Mouse (Mus musculus) CH12.LX (cell line): Measurements from ENCODE around the gene Prkcq.

Experiments used
- BHLHE40 ChIP-seq: IDR thresholded peaks from 2 replicates; pipeline ENCODE4 v1.6.1; 2011; ENCODE audit warnings: mild to moderate bottlenecking, low read depth, low read length, improper control_type of control experiment
- CHD1 ChIP-seq: IDR thresholded peaks from 2 replicates; pipeline ENCODE4 v1.6.1; 2012; ENCODE audit warnings: low read depth, low read length, improper control_type of control experiment, inconsistent platforms
- CTCF ChIP-seq, 2 experiments: IDR thresholded peaks in 1 of 2; conservative IDR thresholded peaks in 1 of 2; 2 replicates each; pipeline ENCODE4 v1.5.1; 2011 to 2012; ENCODE audit warnings: low read depth in 2 of 2, low read length in 2 of 2, improper control_type of control experiment in 1 of 2, inconsistent platforms in 1 of 2, mild to moderate bottlenecking in 1 of 2, moderate library complexity in 1 of 2
- EP300 ChIP-seq: IDR thresholded peaks from 2 replicates; pipeline ENCODE4 v1.6.1; 2011; ENCODE audit warnings: low read length, improper control_type of control experiment
- GABPA ChIP-seq: IDR thresholded peaks from 2 replicates; pipeline ENCODE4 v1.6.1; 2012; ENCODE audit warnings: low read depth, low read length, improper control_type of control experiment, inconsistent platforms; ENCODE audit not compliant: insufficient replicate concordance
- HCFC1 ChIP-seq: IDR thresholded peaks from 2 replicates; pipeline ENCODE4 v1.6.1; 2012; ENCODE audit warnings: low read depth, mild to moderate bottlenecking, inconsistent platforms, low read length, improper control_type of control experiment
- MAX ChIP-seq: IDR thresholded peaks from 2 replicates; pipeline ENCODE4 v1.6.1; 2011; ENCODE audit warnings: low read length, improper control_type of control experiment
- MAZ ChIP-seq: IDR thresholded peaks from 2 replicates; pipeline ENCODE4 v1.6.1; 2012; ENCODE audit warnings: low read depth, mild to moderate bottlenecking, inconsistent platforms, low read length, improper control_type of control experiment, moderate library complexity
- MXI1 ChIP-seq: IDR thresholded peaks from 2 replicates; pipeline ENCODE4 v1.6.1; 2011; ENCODE audit warnings: mild to moderate bottlenecking, low read depth, low read length, improper control_type of control experiment
- PAX5 ChIP-seq: IDR thresholded peaks from 2 replicates; pipeline ENCODE4 v1.6.1; 2012; ENCODE audit warnings: low read length, inconsistent platforms, mixed read lengths
- POLR2A ChIP-seq: IDR thresholded peaks from 2 replicates; pipeline ENCODE4 v1.6.1; 2011; ENCODE audit warnings: low read depth, mild to moderate bottlenecking, improper control_type of control experiment, low read length
- POLR2AphosphoS2 ChIP-seq: IDR thresholded peaks from 2 replicates; pipeline ENCODE4 v1.6.1; 2011; ENCODE audit warnings: low read depth, low read length, improper control_type of control experiment
- RAD21 ChIP-seq: IDR thresholded peaks from 2 replicates; pipeline ENCODE4 v1.6.1; 2011; ENCODE audit warnings: low read depth, mild to moderate bottlenecking, low read length, improper control_type of control experiment, moderate library complexity
- TCF12 ChIP-seq: IDR thresholded peaks from 2 replicates; pipeline ENCODE4 v1.6.1; 2014; ENCODE audit warnings: low read depth, mild to moderate bottlenecking, inconsistent platforms, low read length, improper control_type of control experiment

GRCm38 (mm10) chr2:11231118-11231517 lies 59.2 kb downstream of the Prkcq start:
- TF ChIP-seq MAX (no peak), TCF12 (no peak), CTCF (conservative IDR thresholded peaks at IDR 0.05 in 1 of 2, IDR thresholded peaks at IDR 0.05 in 1 of 2; ENCODE audit: low read depth in 2 of 2, low read length in 2 of 2) (no peak), POLR2A (no peak), MXI1 (no peak), EP300 (no peak), HCFC1 (no peak), GABPA (no peak), MAZ (no peak), POLR2AphosphoS2 (no peak), PAX5 (no peak), BHLHE40 (no peak), RAD21 (no peak), CHD1 (no peak)
